Mouse (Mus musculus) megakaryocyte, embryonic 14.5 days (primary cell): ENCODE measurements around the gene Spin1.

Experiments
- FLI1 ChIP-seq: IDR thresholded peaks from 2 replicates; pipeline ENCODE4 v1.6.1; 2012; ENCODE audit warnings: low read length, inconsistent platforms, mixed read lengths
- GATA1 ChIP-seq: IDR thresholded peaks from 3 replicates; pipeline ENCODE4 v1.6.1; 2012; ENCODE audit warnings: mixed read lengths, low read length, inconsistent platforms, borderline replicate concordance

DNA sequence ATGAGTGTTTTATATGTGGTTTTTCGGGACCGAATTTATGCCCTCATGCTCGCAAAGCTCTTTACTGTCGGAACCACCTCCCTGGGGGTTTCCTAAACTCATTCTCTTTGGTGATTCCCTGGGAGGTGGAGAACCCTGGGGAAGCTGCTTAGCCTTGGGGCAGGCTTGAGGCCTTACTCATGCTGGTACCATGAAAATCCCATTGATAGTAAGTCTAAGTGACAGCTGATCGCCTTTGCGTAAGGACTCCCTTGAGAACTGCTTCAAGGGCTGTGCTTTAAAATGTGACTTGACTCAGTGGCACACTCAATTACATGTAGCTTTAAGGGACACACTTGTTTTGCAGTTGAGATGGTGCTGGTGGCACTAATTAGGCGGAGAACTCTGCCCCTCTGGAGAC lies 71.9 kb downstream of the Spin1 start:
- TF ChIP-seq GATA1 (no peak), FLI1 (no peak)
